Mouse (Mus musculus): ENCODE results near the gene Fut7.

GRCm38 (mm10) chr2:25395721-25396596 is 27.1 kb upstream of the Fut7 start, which contains the start of gene Entpd2:
- TF ChIP-seq CTCF (IDR thresholded peaks at IDR 0.05; ENCODE audit: low read depth, low read length) (no peak), POLR2A (IDR thresholded peaks at IDR 0.05; ENCODE audit: insufficient read depth, low read length) (peak; percentile 41)
